Mouse (Mus musculus): ENCODE results near the gene Mad1l1. TPM values are rescaled to one million over a fixed set of nuclear protein-coding genes. Genes with fewer than 3 reads are reported as not detected.

The Mad1l1 gene
- polyA plus RNA-seq, 1 experiment from 2014 or later: 25.0 TPM

- 84% methylated on average over 4 of the region's 4 CpGs for WGBS (ENCODE audit: insufficient replicate concordance)
- Histone ChIP-seq H3K27me3 (ENCODE audit: control insufficient read depth, insufficient read depth, low read length) (peaks cover 47% of the 10 kb centered on the region), H3K9me3 (replicated peaks; ENCODE audit: control insufficient read depth, low read length) (no peaks in the 10 kb centered on the region), H3K36me3 (ENCODE audit: control insufficient read depth, insufficient read depth, low read length) (no peaks in the 10 kb centered on the region; the same call in 1 of the 2 replicates), H3K4me2 (no peak overlapping the region), H3K4me3 (ENCODE audit: low read depth, low read length) (no peak overlapping the region), H3K27ac (ENCODE audit: low read depth, low read length) (no peak overlapping the region), H3K9ac (ENCODE audit: low read depth, low read length) (no peak overlapping the region), H3K4me1 (ENCODE audit: control insufficient read depth, insufficient read depth, low read length) (peaks cover 12% of the 10 kb centered on the region)
- no peak for ATAC-seq (replicated peaks; ENCODE audit: insufficient number of reproducible peaks, low FRiP score, low TSS enrichment)
These were observed 60.0 kb downstream of the Mad1l1 start for GRCm38 (mm10) chr5:140261313-140261712.

GRCm38 (mm10) chr5:140258633-140259032, 62.7 kb downstream of the Mad1l1 start:
- Histone ChIP-seq H3K4me1 (ENCODE audit: control insufficient read depth, insufficient read depth, low read length) (no peaks in the 10 kb centered on the region), H3K4me2 (no peak overlapping the region), H3K9me3 (replicated peaks; ENCODE audit: control insufficient read depth, low read length) (no peaks in the 10 kb centered on the region), H3K27ac (ENCODE audit: low read depth, low read length) (no peak overlapping the region), H3K27me3 (ENCODE audit: control insufficient read depth, insufficient read depth, low read length) (peaks cover 60% of the 10 kb centered on the region), H3K4me3 (ENCODE audit: low read depth, low read length) (no peak overlapping the region), H3K9ac (ENCODE audit: low read depth, low read length) (no peak overlapping the region), H3K36me3 (ENCODE audit: control insufficient read depth, insufficient read depth, low read length) (no peaks in the 10 kb centered on the region; the same call in 1 of the 2 replicates)
- WGBS (ENCODE audit: insufficient replicate concordance): 93% methylated on average over 5 of the region's 5 CpGs
- no peak for ATAC-seq (replicated peaks; ENCODE audit: insufficient number of reproducible peaks, low FRiP score, low TSS enrichment)

GRCm38 (mm10) chr5:140258035-140258434, 63.3 kb downstream of the Mad1l1 start:
- ATAC-seq (replicated peaks; ENCODE audit: insufficient number of reproducible peaks, low FRiP score, low TSS enrichment): no peak
- Histone ChIP-seq H3K9me3 (replicated peaks; ENCODE audit: control insufficient read depth, low read length) (no peaks in the 10 kb centered on the region), H3K4me1 (ENCODE audit: control insufficient read depth, insufficient read depth, low read length) (no peaks in the 10 kb centered on the region), H3K4me2 (no peak overlapping the region), H3K4me3 (ENCODE audit: low read depth, low read length) (no peak overlapping the region), H3K27me3 (ENCODE audit: control insufficient read depth, insufficient read depth, low read length) (peaks cover 63% of the 10 kb centered on the region), H3K36me3 (ENCODE audit: control insufficient read depth, insufficient read depth, low read length) (no peaks in the 10 kb centered on the region; the same call in 1 of the 2 replicates), H3K9ac (ENCODE audit: low read depth, low read length) (no peak overlapping the region), H3K27ac (ENCODE audit: low read depth, low read length) (no peak overlapping the region)
- 85% methylated on average over 3 of the region's 3 CpGs for WGBS (ENCODE audit: insufficient replicate concordance)

GRCm38 (mm10) chr5:140257439-140257838, 63.9 kb downstream of the Mad1l1 start:
- ATAC-seq (replicated peaks; ENCODE audit: insufficient number of reproducible peaks, low FRiP score, low TSS enrichment): no peak
- Histone ChIP-seq H3K4me1 (ENCODE audit: control insufficient read depth, insufficient read depth, low read length) (no peaks in the 10 kb centered on the region), H3K4me3 (ENCODE audit: low read depth, low read length) (no peak overlapping the region), H3K27me3 (ENCODE audit: control insufficient read depth, insufficient read depth, low read length) (peaks cover 58% of the 10 kb centered on the region), H3K36me3 (ENCODE audit: control insufficient read depth, insufficient read depth, low read length) (no peaks in the 10 kb centered on the region; the same call in 1 of the 2 replicates), H3K27ac (ENCODE audit: low read depth, low read length) (no peak overlapping the region), H3K4me2 (no peak overlapping the region), H3K9me3 (replicated peaks; ENCODE audit: control insufficient read depth, low read length) (no peaks in the 10 kb centered on the region), H3K9ac (ENCODE audit: low read depth, low read length) (no peak overlapping the region)
- WGBS (ENCODE audit: insufficient replicate concordance): 82% methylated on average over 5 of the region's 5 CpGs

- no peak overlapping the region for H3K27ac ChIP-seq (ENCODE audit: low read depth, low read length)
- no peak overlapping the region for H3K9ac ChIP-seq (ENCODE audit: low read depth, low read length)
- H3K4me2 ChIP-seq: no peak overlapping the region
- WGBS (ENCODE audit: insufficient replicate concordance): 90% methylated on average over 10 of the region's 10 CpGs
- H3K27me3 ChIP-seq (ENCODE audit: control insufficient read depth, insufficient read depth, low read length): peaks cover 51% of the 10 kb centered on the region
- no peaks in the 10 kb centered on the region for H3K4me1 ChIP-seq (ENCODE audit: control insufficient read depth, insufficient read depth, low read length)
- H3K36me3 ChIP-seq (ENCODE audit: control insufficient read depth, insufficient read depth, low read length): no peaks in the 10 kb centered on the region; the same call in 1 of the 2 replicates
- H3K4me3 ChIP-seq (ENCODE audit: low read depth, low read length): no peak overlapping the region
- ATAC-seq (replicated peaks; ENCODE audit: insufficient number of reproducible peaks, low FRiP score, low TSS enrichment): no peak
- H3K9me3 ChIP-seq (replicated peaks; ENCODE audit: control insufficient read depth, low read length): no peaks in the 10 kb centered on the region
These were observed 64.7 kb downstream of the Mad1l1 start for GRCm38 (mm10) chr5:140256685-140257084.

GRCm38 (mm10) chr5:140255265-140255664, 66.1 kb downstream of the Mad1l1 start:
- no peaks in the 10 kb centered on the region; the same call in 1 of the 2 replicates for H3K36me3 ChIP-seq (ENCODE audit: control insufficient read depth, insufficient read depth, low read length)
- ATAC-seq (replicated peaks; ENCODE audit: insufficient number of reproducible peaks, low FRiP score, low TSS enrichment): no peak
- no peaks in the 10 kb centered on the region for H3K4me1 ChIP-seq (ENCODE audit: control insufficient read depth, insufficient read depth, low read length)
- H3K27me3 ChIP-seq (ENCODE audit: control insufficient read depth, insufficient read depth, low read length): peaks cover 37% of the 10 kb centered on the region
- H3K4me2 ChIP-seq: no peak overlapping the region
- H3K27ac ChIP-seq (ENCODE audit: low read depth, low read length): no peak overlapping the region
- H3K9ac ChIP-seq (ENCODE audit: low read depth, low read length): no peak overlapping the region
- H3K9me3 ChIP-seq (replicated peaks; ENCODE audit: control insufficient read depth, low read length): no peaks in the 10 kb centered on the region
- WGBS (ENCODE audit: insufficient replicate concordance): 81% methylated on average over 5 of the region's 5 CpGs
- no peak overlapping the region for H3K4me3 ChIP-seq (ENCODE audit: low read depth, low read length)

GRCm38 (mm10) chr5:140254656-140255055, 66.7 kb downstream of the Mad1l1 start:
- no peak for ATAC-seq (replicated peaks; ENCODE audit: insufficient number of reproducible peaks, low FRiP score, low TSS enrichment)
- Histone ChIP-seq H3K4me3 (ENCODE audit: low read depth, low read length) (no peak overlapping the region), H3K4me2 (no peak overlapping the region), H3K36me3 (ENCODE audit: control insufficient read depth, insufficient read depth, low read length) (no peaks in the 10 kb centered on the region; the same call in 1 of the 2 replicates), H3K9ac (ENCODE audit: low read depth, low read length) (no peak overlapping the region), H3K27ac (ENCODE audit: low read depth, low read length) (no peak overlapping the region), H3K9me3 (replicated peaks; ENCODE audit: control insufficient read depth, low read length) (no peaks in the 10 kb centered on the region), H3K27me3 (ENCODE audit: control insufficient read depth, insufficient read depth, low read length) (peaks cover 33% of the 10 kb centered on the region), H3K4me1 (ENCODE audit: control insufficient read depth, insufficient read depth, low read length) (no peaks in the 10 kb centered on the region)
- WGBS (ENCODE audit: insufficient replicate concordance): 93% methylated on average over 1 of the region's 1 CpGs

GRCm38 (mm10) chr5:140251989-140252388, 69.4 kb downstream of the Mad1l1 start:
- H3K4me1 ChIP-seq (ENCODE audit: control insufficient read depth, insufficient read depth, low read length): no peaks in the 10 kb centered on the region
- H3K4me2 ChIP-seq: no peak overlapping the region
- no peaks in the 10 kb centered on the region for H3K9me3 ChIP-seq (replicated peaks; ENCODE audit: control insufficient read depth, low read length)
- no peak overlapping the region for H3K9ac ChIP-seq (ENCODE audit: low read depth, low read length)
- no peak overlapping the region for H3K4me3 ChIP-seq (ENCODE audit: low read depth, low read length)
- H3K27ac ChIP-seq (ENCODE audit: low read depth, low read length): no peak overlapping the region
- ATAC-seq (replicated peaks; ENCODE audit: insufficient number of reproducible peaks, low FRiP score, low TSS enrichment): no peak
- no peaks in the 10 kb centered on the region; the same call in 1 of the 2 replicates for H3K36me3 ChIP-seq (ENCODE audit: control insufficient read depth, insufficient read depth, low read length)
- H3K27me3 ChIP-seq (ENCODE audit: control insufficient read depth, insufficient read depth, low read length): peaks cover 18% of the 10 kb centered on the region
- WGBS (ENCODE audit: insufficient replicate concordance): 93% methylated on average over 2 of the region's 2 CpGs

GRCm38 (mm10) chr5:140250370-140250769, 71.0 kb downstream of the Mad1l1 start:
- H3K9ac ChIP-seq (ENCODE audit: low read depth, low read length): no peak overlapping the region
- WGBS (ENCODE audit: insufficient replicate concordance): 76% methylated on average over 3 of the region's 3 CpGs
- no peaks in the 10 kb centered on the region for H3K9me3 ChIP-seq (replicated peaks; ENCODE audit: control insufficient read depth, low read length)
- H3K36me3 ChIP-seq (ENCODE audit: control insufficient read depth, insufficient read depth, low read length): no peaks in the 10 kb centered on the region
- H3K27me3 ChIP-seq (ENCODE audit: control insufficient read depth, insufficient read depth, low read length): peaks cover 7% of the 10 kb centered on the region
- no peak overlapping the region for H3K4me3 ChIP-seq (ENCODE audit: low read depth, low read length)
- no peak for ATAC-seq (replicated peaks; ENCODE audit: insufficient number of reproducible peaks, low FRiP score, low TSS enrichment)
- no peaks in the 10 kb centered on the region for H3K4me1 ChIP-seq (ENCODE audit: control insufficient read depth, insufficient read depth, low read length)
- no peak overlapping the region for H3K4me2 ChIP-seq
- no peak overlapping the region for H3K27ac ChIP-seq (ENCODE audit: low read depth, low read length)

All from heart, embryonic 11.5 days (tissue).